Mouse (Mus musculus): Measurements from ENCODE around the gene Lct. TPM values are rescaled to one million over a fixed set of nuclear protein-coding genes. Genes with fewer than 3 reads are reported as not detected.
A peak's percentile ranks its signal among the peaks of the same experiment; 100 is the strongest.
"Not testable (repeated sequence)": the region's sequence is repeated elsewhere in the genome, so short reads cannot be mapped to it uniquely, and the experiment has no call there.

Lct gene
- polyA plus RNA-seq, 1 experiment from 2014 or later = 0.10 TPM

DNA sequence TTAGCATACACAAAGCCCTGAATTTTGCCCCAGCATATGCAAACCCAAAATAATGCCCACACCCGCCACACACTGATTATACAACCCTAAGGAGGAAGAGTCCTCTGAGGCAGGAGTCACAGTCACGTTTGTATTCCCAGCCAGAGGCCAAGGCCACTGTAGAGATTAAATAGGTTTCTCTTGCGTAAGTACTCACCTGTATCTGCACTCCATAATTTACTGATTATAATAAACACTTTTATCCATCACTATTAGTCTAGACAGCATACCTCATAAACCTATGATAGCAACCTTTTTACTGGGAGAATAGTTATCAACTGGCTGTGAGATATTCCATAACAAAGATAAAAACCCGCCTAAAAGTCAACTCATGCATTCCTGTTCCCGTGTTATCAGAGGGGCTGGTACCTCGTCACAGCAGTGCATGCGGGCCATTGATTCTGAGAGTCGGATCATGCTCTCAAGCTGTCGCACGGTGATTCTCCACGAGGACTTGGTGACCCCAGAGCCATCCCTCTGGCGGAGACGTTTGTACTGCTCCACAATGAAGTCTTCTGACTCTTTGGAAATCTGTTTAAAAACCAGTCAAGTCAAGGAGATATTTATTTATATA lies 9.7 kb upstream of the Lct start:
- Histone ChIP-seq H3K27me3 (no peaks in the 10 kb centered on the region), H3K4me1 (no peaks in the 10 kb centered on the region), H3K36me3 (peaks cover 93% of the 10 kb centered on the region), H3K4me2 (no peak overlapping the region), H3K9ac (no peak overlapping the region), H3K27ac (no peak overlapping the region), H3K4me3 (replicated peaks) (no peak overlapping the region), H3K9me3 (replicated peaks) (no peaks in the 10 kb centered on the region)
- 88% methylated on average over 13 of the region's 13 CpGs for WGBS
- no peak for ATAC-seq (replicated peaks; ENCODE audit: low FRiP score)

DNA sequence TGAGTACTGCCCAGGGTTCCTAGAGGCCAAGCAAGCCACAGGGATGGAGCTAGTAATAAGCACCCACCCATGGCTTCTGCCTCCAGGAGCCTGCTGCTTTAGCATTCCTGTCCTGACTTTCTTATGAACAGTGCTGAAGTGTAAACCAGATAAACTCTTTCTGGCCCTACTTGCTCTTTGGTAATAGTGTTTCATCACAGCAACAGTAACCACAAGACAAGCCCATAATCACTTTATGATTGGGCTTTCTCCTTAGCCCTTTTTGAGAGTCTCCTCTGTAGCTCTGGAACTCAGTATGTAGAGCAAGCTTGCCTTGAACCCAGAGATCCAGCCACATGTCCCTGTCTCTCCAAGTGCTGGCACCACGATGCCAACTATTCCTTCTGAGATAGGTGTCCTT lies 2.2 kb upstream of the Lct start:
- ATAC-seq (replicated peaks; ENCODE audit: low FRiP score) = no peak

DNA sequence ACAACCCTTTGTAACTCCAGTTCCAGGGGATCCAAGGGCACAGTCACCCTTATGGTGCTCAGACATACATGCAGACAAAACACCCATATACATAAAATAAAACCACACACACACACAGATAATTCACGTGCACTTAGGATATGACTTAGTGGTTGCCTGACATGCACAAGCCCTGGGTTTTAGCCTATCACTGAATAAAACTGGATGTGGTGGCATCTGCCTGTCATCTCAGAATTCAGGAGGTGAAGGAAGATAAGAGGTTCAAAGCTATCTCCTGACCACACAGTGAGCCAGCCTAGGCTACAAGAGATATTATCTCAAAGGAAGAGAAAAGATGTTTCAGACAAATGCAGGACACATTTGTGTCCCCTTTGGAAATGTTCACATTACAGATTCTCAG lies 953 bp downstream of the Lct start:
- no peaks in the 10 kb centered on the region for H3K4me1 ChIP-seq
- H3K4me2 ChIP-seq = no peak overlapping the region
- H3K36me3 ChIP-seq = peaks cover 60% of the 10 kb centered on the region
- H3K27me3 ChIP-seq = no peaks in the 10 kb centered on the region
- 82% methylated on average over 1 of the region's 1 CpGs for WGBS
- no peak overlapping the region for H3K4me3 ChIP-seq (replicated peaks)
- ATAC-seq (replicated peaks; ENCODE audit: low FRiP score) = no peak
- no peaks in the 10 kb centered on the region for H3K9me3 ChIP-seq (replicated peaks)
- no peak overlapping the region for H3K9ac ChIP-seq
- H3K27ac ChIP-seq = no peak overlapping the region

More for the DNA sequence above, 2.2 kb upstream of the Lct start:
- Histone ChIP-seq H3K9ac (no peak overlapping the region), H3K4me2 (no peak overlapping the region), H3K27me3 (no peaks in the 10 kb centered on the region), H3K36me3 (peaks cover 91% of the 10 kb centered on the region), H3K4me3 (replicated peaks) (no peak overlapping the region), H3K4me1 (no peaks in the 10 kb centered on the region), H3K9me3 (replicated peaks) (no peaks in the 10 kb centered on the region), H3K27ac (no peak overlapping the region)
- 89% methylated on average over 1 of the region's 1 CpGs for WGBS

DNA sequence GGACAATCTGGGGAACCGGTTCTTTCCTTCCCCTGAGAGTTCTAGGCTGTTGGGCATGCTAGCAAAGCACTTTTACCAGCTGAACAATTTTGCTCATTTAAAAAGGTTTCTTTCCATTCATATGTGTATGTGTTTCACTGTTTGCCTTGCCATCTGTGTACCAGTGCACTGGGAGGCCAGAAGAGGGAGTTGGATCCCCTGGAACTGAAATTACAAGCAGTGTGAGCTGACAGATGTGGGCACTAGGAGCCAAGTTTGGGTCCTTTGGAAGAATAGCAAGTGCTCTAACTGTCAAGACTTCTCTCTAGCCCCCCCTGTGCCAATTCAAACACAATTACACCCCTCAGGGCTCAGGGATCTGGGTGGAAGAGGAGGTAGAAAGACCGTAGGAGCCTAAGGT lies 3.3 kb downstream of the Lct start:
- H3K4me1 ChIP-seq = no peaks in the 10 kb centered on the region
- 85% methylated on average over 2 of the region's 2 CpGs for WGBS
- H3K4me2 ChIP-seq = no peak overlapping the region
- H3K27me3 ChIP-seq = no peaks in the 10 kb centered on the region
- H3K9ac ChIP-seq = no peak overlapping the region
- H3K27ac ChIP-seq = no peak overlapping the region
- H3K9me3 ChIP-seq (replicated peaks) = no peaks in the 10 kb centered on the region
- no peak overlapping the region for H3K4me3 ChIP-seq (replicated peaks)
- ATAC-seq (replicated peaks; ENCODE audit: low FRiP score) = no peak
- peaks cover 36% of the 10 kb centered on the region for H3K36me3 ChIP-seq

DNA sequence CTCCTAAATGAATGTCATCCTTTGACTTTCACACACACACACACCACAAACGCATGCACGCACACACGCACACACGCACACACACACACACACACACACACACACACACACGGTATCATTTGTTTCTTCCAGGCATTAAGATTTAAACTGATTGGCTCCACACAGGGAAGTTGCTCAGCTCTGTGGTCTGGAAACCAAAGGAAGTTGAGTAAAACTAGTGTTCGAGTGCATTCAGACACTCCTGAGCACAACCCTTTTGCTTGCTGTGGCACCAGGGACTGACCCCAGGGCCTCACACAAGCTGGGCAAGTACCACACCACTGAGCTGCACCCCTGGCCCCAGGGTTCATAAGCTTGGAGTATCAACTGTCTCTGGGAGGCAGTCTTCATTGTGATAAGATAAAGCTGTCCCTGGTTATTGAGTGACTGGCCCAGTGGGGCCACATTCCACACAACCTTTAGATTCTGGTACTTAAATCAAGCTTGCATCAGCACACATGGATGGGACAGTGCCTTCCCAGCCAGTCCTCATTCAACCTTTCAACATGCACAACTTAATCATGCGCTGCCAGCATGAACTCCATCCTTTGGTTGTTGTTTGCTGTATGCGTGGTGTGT lies 5.0 kb downstream of the Lct start:
- Histone ChIP-seq H3K4me3 (replicated peaks) (no peak overlapping the region), H3K36me3 (peaks cover 20% of the 10 kb centered on the region), H3K27ac (no peak overlapping the region), H3K4me1 (no peaks in the 10 kb centered on the region), H3K9ac (no peak overlapping the region), H3K9me3 (replicated peaks) (no peaks in the 10 kb centered on the region), H3K27me3 (no peaks in the 10 kb centered on the region), H3K4me2 (no peak overlapping the region)
- 83% methylated on average over 8 of the region's 8 CpGs for WGBS
- ATAC-seq (replicated peaks; ENCODE audit: low FRiP score) = no peak

DNA sequence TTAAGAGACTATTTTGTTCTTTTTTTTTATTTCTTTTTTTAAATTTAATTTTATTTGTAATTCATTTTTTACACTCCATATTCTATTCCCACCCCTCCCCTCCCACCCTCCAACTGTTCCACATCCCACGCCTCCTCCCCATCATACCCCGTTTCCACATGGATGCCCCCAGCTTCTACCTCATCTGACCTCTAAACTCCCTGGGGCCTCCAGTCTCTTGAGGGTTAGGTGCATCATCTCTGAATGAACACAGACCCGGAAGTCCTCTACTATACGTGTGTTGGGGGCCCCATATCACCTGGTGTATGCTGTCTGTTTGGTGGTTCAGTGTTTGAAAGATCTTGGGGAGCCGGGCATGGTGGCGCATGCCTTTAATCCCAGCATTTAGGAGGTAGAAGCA lies 8.9 kb downstream of the Lct start:
- ATAC-seq (replicated peaks; ENCODE audit: low FRiP score); H3K9me3 ChIP-seq (replicated peaks); H3K4me2 ChIP-seq; H3K27me3 ChIP-seq; H3K4me3 ChIP-seq (replicated peaks); H3K4me1 ChIP-seq; H3K36me3 ChIP-seq; H3K27ac ChIP-seq; H3K9ac ChIP-seq: not testable (repeated sequence)
- 67% methylated on average over 6 of the region's 6 CpGs for WGBS

DNA sequence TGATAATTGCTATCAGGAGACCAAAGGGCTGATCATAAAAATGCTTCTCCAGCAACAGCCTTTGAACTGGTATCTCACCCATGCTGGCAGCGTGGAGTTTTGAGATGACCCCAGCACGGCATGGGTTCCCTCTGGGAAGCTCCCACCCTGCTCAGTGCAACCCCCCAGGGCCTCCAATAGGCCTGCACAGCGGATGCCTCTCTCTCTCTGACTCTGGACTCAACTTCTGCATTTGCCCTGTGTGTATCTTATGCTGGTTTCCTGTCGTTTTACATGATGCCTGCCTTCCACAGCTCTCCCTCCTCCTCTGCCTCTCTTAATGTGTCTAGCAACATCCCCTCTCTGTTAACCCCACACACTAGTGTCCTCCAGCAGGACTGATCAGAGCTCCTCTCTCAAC lies 13.5 kb downstream of the Lct start:
- H3K4me1 ChIP-seq = no peaks in the 10 kb centered on the region
- no peak for ATAC-seq (replicated peaks; ENCODE audit: low FRiP score)
- H3K4me3 ChIP-seq (replicated peaks) = no peak overlapping the region

DNA sequence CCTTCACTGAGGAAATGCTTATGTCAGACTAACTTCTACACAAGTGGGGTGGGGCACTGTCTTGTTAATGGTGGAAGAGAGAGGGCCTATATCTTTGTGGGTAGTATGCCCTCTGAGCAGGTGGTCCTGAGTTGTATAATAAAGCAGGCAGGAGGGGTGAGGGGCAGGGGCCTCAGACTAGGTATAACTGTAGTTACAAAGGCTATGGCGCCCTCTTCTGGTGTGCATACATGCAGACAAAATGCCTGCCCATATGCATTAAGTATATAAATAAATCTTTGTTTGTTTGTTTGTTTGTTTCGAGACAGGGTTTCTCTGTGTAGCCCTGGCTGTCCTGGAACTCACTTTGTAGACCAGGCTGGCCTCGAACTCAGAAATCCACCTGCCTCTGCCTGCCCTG lies 19.1 kb downstream of the Lct start:
- Histone ChIP-seq H3K4me3 (replicated peaks) (no peak overlapping the region), H3K4me2 (no peak overlapping the region), H3K9me3 (replicated peaks) (no peaks in the 10 kb centered on the region), H3K27ac (no peak overlapping the region), H3K4me1 (no peaks in the 10 kb centered on the region), H3K36me3 (no peaks in the 10 kb centered on the region), H3K27me3 (no peaks in the 10 kb centered on the region), H3K9ac (no peak overlapping the region)
- 78% methylated on average over 3 of the region's 3 CpGs for WGBS
- ATAC-seq (replicated peaks; ENCODE audit: low FRiP score) = no peak

More for the DNA sequence above, 13.5 kb downstream of the Lct start:
- Histone ChIP-seq H3K4me2 (no peak overlapping the region), H3K9ac (no peak overlapping the region), H3K27me3 (no peaks in the 10 kb centered on the region), H3K27ac (no peak overlapping the region), H3K36me3 (no peaks in the 10 kb centered on the region), H3K9me3 (replicated peaks) (no peaks in the 10 kb centered on the region)
- WGBS = 51% methylated on average over 4 of the region's 4 CpGs

DNA sequence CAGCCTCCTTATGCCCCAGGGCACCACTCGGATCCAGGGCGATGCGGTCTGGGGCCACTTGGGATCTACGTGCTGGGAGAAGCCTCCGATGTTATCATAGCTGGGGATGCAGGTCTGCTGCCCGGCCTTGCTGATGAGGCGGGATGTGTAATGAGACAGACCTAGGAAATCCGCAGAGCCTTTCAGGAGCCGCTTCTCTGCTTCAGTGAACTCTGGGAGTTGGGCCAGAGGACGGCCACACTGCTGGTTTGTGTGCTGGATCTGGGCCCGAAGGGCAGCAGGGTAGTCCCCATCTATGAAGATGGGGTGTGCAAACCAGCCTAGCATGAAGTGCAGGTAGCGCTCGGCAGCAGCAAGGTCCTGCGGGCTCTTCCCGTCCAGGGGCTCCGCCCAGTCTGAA lies 24.2 kb downstream of the Lct start:
- Histone ChIP-seq H3K9ac (no peak overlapping the region), H3K4me1 (no peaks in the 10 kb centered on the region), H3K27ac (no peak overlapping the region), H3K9me3 (replicated peaks) (no peaks in the 10 kb centered on the region), H3K4me3 (replicated peaks) (no peak overlapping the region), H3K36me3 (no peaks in the 10 kb centered on the region), H3K4me2 (no peak overlapping the region), H3K27me3 (no peaks in the 10 kb centered on the region)
- 82% methylated on average over 16 of the region's 16 CpGs for WGBS
- 0 out of 2 replicates have a peak, but pooled peaks have one; percentile 22 for ATAC-seq (replicated peaks; ENCODE audit: low FRiP score)

DNA sequence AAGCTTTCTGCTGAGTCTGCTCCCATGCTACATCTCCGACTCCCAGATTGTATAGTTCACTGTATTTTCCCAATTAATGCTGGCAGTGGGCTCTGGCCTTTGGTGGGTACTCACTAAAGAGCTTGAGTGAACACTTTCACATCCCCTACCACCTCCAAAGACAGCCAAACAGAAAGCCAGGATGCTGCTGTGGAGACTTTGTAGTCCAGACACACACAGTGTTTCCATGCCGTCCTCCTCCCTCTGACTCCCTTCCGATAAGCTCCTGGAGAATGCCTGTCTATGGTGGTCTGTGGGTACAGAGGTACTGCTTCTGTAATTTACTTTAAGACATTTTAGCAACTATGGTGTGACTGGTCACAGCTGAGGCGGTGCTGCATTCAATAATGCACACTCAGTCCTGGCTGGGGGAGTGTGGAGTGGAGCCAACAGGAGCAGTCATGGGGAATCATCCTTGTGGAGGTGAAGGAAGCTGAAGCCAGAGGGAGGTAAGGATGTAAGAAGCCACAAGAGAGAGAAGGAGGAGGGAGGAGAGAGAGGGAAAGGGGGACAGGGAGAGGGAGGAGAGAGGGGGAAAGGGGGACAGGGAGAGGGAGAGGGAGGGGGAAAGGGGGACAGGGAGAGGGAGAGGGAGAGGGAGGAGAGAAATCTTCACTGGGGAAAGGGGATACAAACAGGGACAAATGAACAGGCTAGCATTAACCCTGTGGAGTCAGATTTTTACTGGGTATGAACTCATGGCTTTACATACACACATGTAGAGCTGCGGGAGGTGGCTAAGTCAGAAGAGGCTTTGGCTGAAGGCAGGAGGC lies 32.2 kb downstream of the Lct start:
- H3K4me3 ChIP-seq (replicated peaks) = no peak overlapping the region
- no peak overlapping the region for H3K27ac ChIP-seq
- no peak overlapping the region for H3K4me2 ChIP-seq
- no peaks in the 10 kb centered on the region for H3K36me3 ChIP-seq
- ATAC-seq (replicated peaks; ENCODE audit: low FRiP score) = no peak
- no peak overlapping the region for H3K9ac ChIP-seq
- no peaks in the 10 kb centered on the region for H3K4me1 ChIP-seq
- H3K27me3 ChIP-seq = no peaks in the 10 kb centered on the region
- 76% methylated on average over 5 of the region's 5 CpGs for WGBS
- H3K9me3 ChIP-seq (replicated peaks) = no peaks in the 10 kb centered on the region

DNA sequence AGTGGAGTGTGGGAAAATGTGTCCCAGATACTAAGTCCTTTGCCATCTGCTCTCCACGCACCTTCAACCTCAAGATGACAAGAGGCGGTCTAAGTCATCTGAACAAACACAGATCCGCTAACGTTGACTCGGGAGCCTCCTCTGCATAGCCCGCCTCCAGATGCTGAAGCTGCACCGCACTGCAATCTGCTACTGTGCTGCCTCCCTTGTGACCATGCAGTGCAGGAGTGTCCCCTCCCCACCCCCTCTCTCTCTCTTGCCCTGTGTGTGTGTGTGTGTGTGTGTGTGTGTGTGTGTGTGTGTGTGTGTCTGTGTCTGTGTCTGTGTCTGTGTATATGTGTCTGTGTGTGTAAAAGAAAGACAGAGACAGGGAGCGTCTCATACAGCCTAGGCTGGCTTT lies 32.8 kb downstream of the Lct start:
- no peaks in the 10 kb centered on the region for H3K9me3 ChIP-seq (replicated peaks)
- H3K36me3 ChIP-seq = no peaks in the 10 kb centered on the region
- WGBS = 68% methylated on average over 8 of the region's 8 CpGs
- no peak overlapping the region for H3K4me2 ChIP-seq
- H3K9ac ChIP-seq = no peak overlapping the region
- ATAC-seq (replicated peaks; ENCODE audit: low FRiP score) = no peak
- H3K27ac ChIP-seq = no peak overlapping the region
- no peak overlapping the region for H3K4me3 ChIP-seq (replicated peaks)
- no peaks in the 10 kb centered on the region for H3K4me1 ChIP-seq
- H3K27me3 ChIP-seq = no peaks in the 10 kb centered on the region

DNA sequence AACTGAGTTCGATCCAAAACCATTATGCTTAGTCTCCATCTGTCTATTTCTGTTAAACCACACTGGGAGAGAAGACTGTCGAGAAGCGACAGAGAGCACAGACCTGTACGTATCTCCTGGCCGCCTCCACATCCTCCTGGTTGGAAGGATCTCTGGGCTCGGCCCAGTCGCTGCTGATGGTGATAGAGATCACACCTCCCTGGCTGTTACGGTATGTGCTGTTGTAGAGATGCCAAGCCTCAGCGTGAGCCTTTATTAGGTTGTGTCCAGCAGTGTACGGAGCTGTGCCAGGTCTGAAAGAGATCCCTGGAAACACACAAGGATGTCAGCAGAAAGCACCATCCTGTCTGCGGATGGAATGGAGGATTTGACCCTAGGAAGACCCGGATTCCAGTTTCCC lies 34.6 kb downstream of the Lct start:
- Histone ChIP-seq H3K9ac (no peak overlapping the region), H3K36me3 (no peaks in the 10 kb centered on the region), H3K4me1 (no peaks in the 10 kb centered on the region), H3K9me3 (replicated peaks) (no peaks in the 10 kb centered on the region), H3K4me2 (no peak overlapping the region), H3K27ac (no peak overlapping the region), H3K27me3 (no peaks in the 10 kb centered on the region), H3K4me3 (replicated peaks) (no peak overlapping the region)
- ATAC-seq (replicated peaks; ENCODE audit: low FRiP score) = no peak
- WGBS = 77% methylated on average over 12 of the region's 12 CpGs

All from kidney, embryonic 15.5 days (tissue).